Mouse (Mus musculus): ENCODE data around the gene Kdm2a. TPM values are rescaled to one million over a fixed set of nuclear protein-coding genes. Genes with fewer than 3 reads are reported as not detected.

Kdm2a gene
- polyA plus RNA-seq, 1 experiment from 2014 or later, result 31.4 TPM

GRCm38 (mm10) chr19:4326881-4327280 lies 71.2 kb downstream of the Kdm2a start:
- no peak for ATAC-seq
- 88% methylated on average over 1 of the region's 1 CpGs for WGBS
- no peaks in the 10 kb centered on the region for H3K9me3 ChIP-seq (ENCODE audit: control insufficient read depth, low read length)
- H3K27ac ChIP-seq (ENCODE audit: low read length), result no peak overlapping the region
- no peak overlapping the region for H3K9ac ChIP-seq (ENCODE audit: low read depth, low read length)
- no peak overlapping the region for H3K4me3 ChIP-seq (ENCODE audit: low read length)
- H3K27me3 ChIP-seq (replicated peaks; ENCODE audit: control insufficient read depth, insufficient read depth, low read length), result no peaks in the 10 kb centered on the region
- peaks cover 32% of the 10 kb centered on the region for H3K36me3 ChIP-seq (ENCODE audit: control insufficient read depth, insufficient read depth, low read length)
- peaks cover 9% of the 10 kb centered on the region for H3K4me1 ChIP-seq (ENCODE audit: control insufficient read depth, insufficient read depth, low read length)
- H3K4me2 ChIP-seq (ENCODE audit: low read depth, low read length), result no peak overlapping the region

- no peaks in the 10 kb centered on the region for H3K27me3 ChIP-seq (replicated peaks; ENCODE audit: control insufficient read depth, insufficient read depth, low read length)
- no peak overlapping the region for H3K27ac ChIP-seq (ENCODE audit: low read length)
- H3K9ac ChIP-seq (ENCODE audit: low read depth, low read length), result no peak overlapping the region
- ATAC-seq, result no peak
- no peaks in the 10 kb centered on the region for H3K9me3 ChIP-seq (ENCODE audit: control insufficient read depth, low read length)
- H3K4me2 ChIP-seq (ENCODE audit: low read depth, low read length), result no peak overlapping the region
- 85% methylated on average over 3 of the region's 3 CpGs for WGBS
- peaks cover 33% of the 10 kb centered on the region for H3K36me3 ChIP-seq (ENCODE audit: control insufficient read depth, insufficient read depth, low read length)
- no peak overlapping the region for H3K4me3 ChIP-seq (ENCODE audit: low read length)
- H3K4me1 ChIP-seq (ENCODE audit: control insufficient read depth, insufficient read depth, low read length), result peaks cover 4% of the 10 kb centered on the region; the same call in 1 of the 2 replicates
These were observed 72.0 kb downstream of the Kdm2a start for GRCm38 (mm10) chr19:4326106-4326505.

- H3K36me3 ChIP-seq (ENCODE audit: control insufficient read depth, insufficient read depth, low read length), result peaks cover 49% of the 10 kb centered on the region
- H3K27ac ChIP-seq (ENCODE audit: low read length), result no peak overlapping the region
- ATAC-seq, result no peak
- no peak overlapping the region for H3K9ac ChIP-seq (ENCODE audit: low read depth, low read length)
- H3K4me2 ChIP-seq (ENCODE audit: low read depth, low read length), result no peak overlapping the region
- H3K4me1 ChIP-seq (ENCODE audit: control insufficient read depth, insufficient read depth, low read length), result no peaks in the 10 kb centered on the region
- WGBS, result 93% methylated on average over 3 of the region's 3 CpGs
- no peaks in the 10 kb centered on the region for H3K9me3 ChIP-seq (ENCODE audit: control insufficient read depth, low read length)
- no peaks in the 10 kb centered on the region for H3K27me3 ChIP-seq (replicated peaks; ENCODE audit: control insufficient read depth, insufficient read depth, low read length)
- no peak overlapping the region for H3K4me3 ChIP-seq (ENCODE audit: low read length)
These were observed 76.0 kb downstream of the Kdm2a start for GRCm38 (mm10) chr19:4322134-4322533.

GRCm38 (mm10) chr19:4321622-4322021 lies 76.5 kb downstream of the Kdm2a start:
- no peak for ATAC-seq
- WGBS, result 92% methylated on average over 1 of the region's 1 CpGs
- Histone ChIP-seq H3K9me3 (ENCODE audit: control insufficient read depth, low read length) (no peaks in the 10 kb centered on the region), H3K27me3 (replicated peaks; ENCODE audit: control insufficient read depth, insufficient read depth, low read length) (no peaks in the 10 kb centered on the region), H3K4me2 (ENCODE audit: low read depth, low read length) (no peak overlapping the region), H3K4me3 (ENCODE audit: low read length) (no peak overlapping the region), H3K27ac (ENCODE audit: low read length) (no peak overlapping the region), H3K9ac (ENCODE audit: low read depth, low read length) (no peak overlapping the region), H3K36me3 (ENCODE audit: control insufficient read depth, insufficient read depth, low read length) (peaks cover 49% of the 10 kb centered on the region), H3K4me1 (ENCODE audit: control insufficient read depth, insufficient read depth, low read length) (no peaks in the 10 kb centered on the region)

GRCm38 (mm10) chr19:4319272-4319671 lies 78.8 kb downstream of the Kdm2a start:
- Histone ChIP-seq H3K4me2 (ENCODE audit: low read depth, low read length) (no peak overlapping the region), H3K27ac (ENCODE audit: low read length) (no peak overlapping the region), H3K36me3 (ENCODE audit: control insufficient read depth, insufficient read depth, low read length) (peaks cover 35% of the 10 kb centered on the region), H3K4me1 (ENCODE audit: control insufficient read depth, insufficient read depth, low read length) (0 out of 2 replicates have a peak, but pooled peaks cover 4% of the 10 kb centered on the region), H3K4me3 (ENCODE audit: low read length) (no peak overlapping the region), H3K9ac (ENCODE audit: low read depth, low read length) (no peak overlapping the region), H3K27me3 (replicated peaks; ENCODE audit: control insufficient read depth, insufficient read depth, low read length) (no peaks in the 10 kb centered on the region), H3K9me3 (ENCODE audit: control insufficient read depth, low read length) (no peaks in the 10 kb centered on the region)
- 77% methylated on average over 4 of the region's 4 CpGs for WGBS
- no peak for ATAC-seq

GRCm38 (mm10) chr19:4317181-4317580 lies 80.9 kb downstream of the Kdm2a start:
- Histone ChIP-seq H3K4me2 (ENCODE audit: low read depth, low read length) (no peak overlapping the region), H3K9ac (ENCODE audit: low read depth, low read length) (no peak overlapping the region), H3K4me1 (ENCODE audit: control insufficient read depth, insufficient read depth, low read length) (0 out of 2 replicates have a peak, but pooled peaks cover 4% of the 10 kb centered on the region), H3K36me3 (ENCODE audit: control insufficient read depth, insufficient read depth, low read length) (peaks cover 34% of the 10 kb centered on the region), H3K27ac (ENCODE audit: low read length) (no peak overlapping the region), H3K4me3 (ENCODE audit: low read length) (no peak overlapping the region), H3K27me3 (replicated peaks; ENCODE audit: control insufficient read depth, insufficient read depth, low read length) (no peaks in the 10 kb centered on the region), H3K9me3 (ENCODE audit: control insufficient read depth, low read length) (no peaks in the 10 kb centered on the region)
- 86% methylated on average over 3 of the region's 3 CpGs for WGBS
- ATAC-seq, result no peak

GRCm38 (mm10) chr19:4315223-4315944 lies 82.7 kb downstream of the Kdm2a start:
- WGBS, result 48% methylated on average over 6 of the region's 6 CpGs
- no peak overlapping the region for H3K4me2 ChIP-seq (ENCODE audit: low read depth, low read length)
- 0 out of 2 replicates have a peak, but pooled peaks cover 4% of the 10 kb centered on the region for H3K4me1 ChIP-seq (ENCODE audit: control insufficient read depth, insufficient read depth, low read length)
- no peaks in the 10 kb centered on the region for H3K9me3 ChIP-seq (ENCODE audit: control insufficient read depth, low read length)
- peaks cover 23% of the 10 kb centered on the region for H3K36me3 ChIP-seq (ENCODE audit: control insufficient read depth, insufficient read depth, low read length)
- no peak overlapping the region for H3K4me3 ChIP-seq (ENCODE audit: low read length)
- no peak overlapping the region for H3K9ac ChIP-seq (ENCODE audit: low read depth, low read length)
- ATAC-seq, result peak; percentile 39; the same call in 1 of the 2 replicates
- peak overlapping the region; percentile 52; the same call in 1 of the 2 replicates for H3K27ac ChIP-seq (ENCODE audit: low read length)
- H3K27me3 ChIP-seq (replicated peaks; ENCODE audit: control insufficient read depth, insufficient read depth, low read length), result no peaks in the 10 kb centered on the region

- H3K4me1 ChIP-seq (ENCODE audit: control insufficient read depth, insufficient read depth, low read length), result peaks cover 7% of the 10 kb centered on the region
- no peak overlapping the region for H3K9ac ChIP-seq (ENCODE audit: low read depth, low read length)
- ATAC-seq, result no peak
- no peaks in the 10 kb centered on the region for H3K9me3 ChIP-seq (ENCODE audit: control insufficient read depth, low read length)
- H3K27ac ChIP-seq (ENCODE audit: low read length), result no peak overlapping the region
- H3K27me3 ChIP-seq (replicated peaks; ENCODE audit: control insufficient read depth, insufficient read depth, low read length), result no peaks in the 10 kb centered on the region
- no peaks in the 10 kb centered on the region for H3K36me3 ChIP-seq (ENCODE audit: control insufficient read depth, insufficient read depth, low read length)
- no peak overlapping the region for H3K4me3 ChIP-seq (ENCODE audit: low read length)
- no peak overlapping the region for H3K4me2 ChIP-seq (ENCODE audit: low read depth, low read length)
These were observed 88.3 kb downstream of the Kdm2a start for GRCm38 (mm10) chr19:4309776-4310185.

- no peak for ATAC-seq
- Histone ChIP-seq H3K9ac (ENCODE audit: low read depth, low read length) (no peak overlapping the region), H3K4me1 (ENCODE audit: control insufficient read depth, insufficient read depth, low read length) (peaks cover 12% of the 10 kb centered on the region), H3K4me3 (ENCODE audit: low read length) (no peak overlapping the region), H3K4me2 (ENCODE audit: low read depth, low read length) (no peak overlapping the region), H3K27me3 (replicated peaks; ENCODE audit: control insufficient read depth, insufficient read depth, low read length) (no peaks in the 10 kb centered on the region), H3K36me3 (ENCODE audit: control insufficient read depth, insufficient read depth, low read length) (no peaks in the 10 kb centered on the region), H3K9me3 (ENCODE audit: control insufficient read depth, low read length) (no peaks in the 10 kb centered on the region), H3K27ac (ENCODE audit: low read length) (no peak overlapping the region)
- 94% methylated on average over 4 of the region's 4 CpGs for WGBS
These were observed 88.8 kb downstream of the Kdm2a start for GRCm38 (mm10) chr19:4309302-4309701.

- Histone ChIP-seq H3K4me2 (ENCODE audit: low read depth, low read length) (peak within 1 kb of the TSS; percentile 76), H3K9me3 (ENCODE audit: control insufficient read depth, low read length) (no peaks in the 10 kb centered on the region), H3K9ac (ENCODE audit: low read depth, low read length) (peak within 1 kb of the TSS; percentile 83), H3K27ac (ENCODE audit: low read length) (peak within 1 kb of the TSS; percentile 56), H3K4me3 (ENCODE audit: low read length) (peak within 1 kb of the TSS; percentile 60), H3K36me3 (ENCODE audit: control insufficient read depth, insufficient read depth, low read length) (no peaks in the 10 kb centered on the region), H3K27me3 (replicated peaks; ENCODE audit: control insufficient read depth, insufficient read depth, low read length) (no peaks in the 10 kb centered on the region), H3K4me1 (ENCODE audit: control insufficient read depth, insufficient read depth, low read length) (peaks cover 41% of the 10 kb centered on the region)
- WGBS, result 0% methylated on average over 20 of the region's 46 CpGs
- peak; percentile 84 for ATAC-seq
These were observed 91.9 kb downstream of the Kdm2a start, which contains the start of gene Grk2 for GRCm38 (mm10) chr19:4306190-4306577. Grk2 (minus strand) TSS chr19:4306222.

All from intestine, embryonic 16.5 days (tissue).